24 mouse cellular contexts compared by ENCODE assay signal in genomic region chr11:95904290-95904689, GRCm38 (mm10). TPM values are rescaled to one million over a fixed set of nuclear protein-coding genes. Genes with fewer than 3 reads are reported as not detected.
"Had no signal": no experiment of that assay in that cellular context is flagged by ENCODE, and none has a peak within 500 bp of the region (broad histone marks: within the 10 kb centered on the region; RNA-seq: fewer than 3 reads in every experiment).

No protein-coding gene starts in this region.

- H3K4me3 ChIP-seq: hindbrain, embryonic 15.5 days; layer of hippocampus, adult 2 months; limb, embryonic 10.5 days; limb, embryonic 13.5 days; lung, embryonic 15.5 days; megakaryocyte, embryonic 14.5 days; midbrain, embryonic 10.5 days; midbrain, embryonic 13.5 days had no signal

- H3K27me3 ChIP-seq: lung, embryonic 15.5 days had no signal

- H3K4me2 ChIP-seq: hindbrain, embryonic 15.5 days; limb, embryonic 13.5 days; lung, embryonic 15.5 days; midbrain, embryonic 13.5 days had no signal

- DNase-seq: kidney, postnatal 10 days; layer of hippocampus, adult 9-11 months; liver, postnatal 0 days; lung, postnatal 14 days; right cerebral cortex, adult 18-20 months; right cerebral cortex, postnatal 14 days; right cerebral cortex, postnatal 4 days; thymus, adult 2 months; thymus, postnatal 25 days had no signal

- H3K9ac ChIP-seq: hindbrain, embryonic 15.5 days; limb, embryonic 13.5 days; liver, embryonic 14.5 days; liver, postnatal 0 days; lung, embryonic 15.5 days; midbrain, embryonic 13.5 days had no signal

- H3K9me3 ChIP-seq: hindbrain, embryonic 15.5 days; limb, embryonic 10.5 days; limb, embryonic 13.5 days; lung, embryonic 15.5 days; midbrain, embryonic 10.5 days; midbrain, embryonic 13.5 days had no signal

- H3K36me3 ChIP-seq: hindbrain, embryonic 15.5 days; limb, embryonic 10.5 days; limb, embryonic 13.5 days; lung, embryonic 15.5 days; midbrain, embryonic 10.5 days; midbrain, embryonic 13.5 days had no signal

- H3K4me1 ChIP-seq: hindbrain, embryonic 15.5 days; limb, embryonic 10.5 days; limb, embryonic 13.5 days; lung, embryonic 15.5 days; midbrain, embryonic 10.5 days; midbrain, embryonic 13.5 days had no signal

- H3K27ac ChIP-seq: hindbrain, embryonic 15.5 days; layer of hippocampus, adult 2 months; limb, embryonic 10.5 days; limb, embryonic 13.5 days; liver, embryonic 14.5 days; lung, embryonic 15.5 days; midbrain, embryonic 10.5 days; midbrain, embryonic 13.5 days; stomach, postnatal 0 days had no signal

- ATAC-seq: intestine, postnatal 0 days; liver, postnatal 0 days; midbrain, embryonic 13.5 days; midbrain, embryonic 16.5 days had no signal

RNA-seq across cellular contexts. Expression of gene B4galnt2, which starts 10.4 kb away (rescaled TPM):
- polyA plus RNA-seq: hindbrain, embryonic 15.5 days; liver, adult 2 months; midbrain, embryonic 13.5 days; midbrain, embryonic 16.5 days; neural tube, embryonic 11.5 days; neural tube, embryonic 14.5 days; thymus, adult 2 months had no signal
